Mouse (Mus musculus) liver, postnatal 0 days (tissue): Measurements from ENCODE around the gene Zfp580. TPM values are rescaled to one million over a fixed set of nuclear protein-coding genes. Genes with fewer than 3 reads are reported as not detected.
"Not testable (repeated sequence)": the region's sequence is repeated elsewhere in the genome, so short reads cannot be mapped to it uniquely, and the experiment has no call there.

Experiments used
- ATAC-seq: fragments of 200-750 bp; cut with Nextera tagmentation; 2 replicates; pipeline ENCODE4 v1.8.0; 2017; ENCODE audit warnings: mild to moderate bottlenecking, moderate library complexity
- DNase-seq: peaks from one replicate; pipeline ENCODE4 v3.0.0-alpha.2; 2016
- H3K27ac ChIP-seq: fragments of 300-500 bp; sonication (generic); 2 replicates; pipeline ENCODE4 v1.5.1; 2014; ENCODE audit warnings: antibody characterized with exemption, moderate library complexity, mild to moderate bottlenecking, low read depth
- H3K27me3 ChIP-seq: fragments of 300-500 bp; sonication (generic); 2 replicates; pipeline ENCODE4 v1.6.1; 2014; ENCODE audit warnings: low read length, control low read depth, mixed read lengths; ENCODE audit not compliant: insufficient read depth
- H3K36me3 ChIP-seq: fragments of 300-500 bp; sonication (generic); replicated peaks from 2 replicates; pipeline ENCODE4 v1.6.1; 2014; ENCODE audit warnings: mild to moderate bottlenecking, control low read depth, low read length, moderate library complexity, mixed read lengths; ENCODE audit not compliant: insufficient read depth
- H3K4me1 ChIP-seq: fragments of 300-500 bp; sonication (generic); 2 replicates; pipeline ENCODE4 v1.6.1; 2014; ENCODE audit warnings: antibody characterized with exemption, mild to moderate bottlenecking, control low read depth; ENCODE audit not compliant: insufficient read depth
- H3K4me2 ChIP-seq: fragments of 300-500 bp; sonication (generic); 2 replicates; pipeline ENCODE4 v1.6.1; 2014; ENCODE audit warnings: low read depth, mild to moderate bottlenecking, low read length, moderate library complexity, mixed read lengths
- H3K4me3 ChIP-seq: fragments of 300-500 bp; sonication (generic); 2 replicates; pipeline ENCODE4 v1.5.1; 2014; ENCODE audit warnings: low read depth, low read length
- H3K9ac ChIP-seq: fragments of 300-500 bp; sonication (generic); replicated peaks from 2 replicates; pipeline ENCODE4 v1.6.1; 2014; ENCODE audit warnings: mild to moderate bottlenecking, moderate library complexity
- H3K9me3 ChIP-seq: fragments of 300-500 bp; sonication (generic); 2 replicates; pipeline ENCODE4 v1.6.1; 2016; ENCODE audit warnings: mild to moderate bottlenecking, control low read depth, low read length, mixed read lengths
- CTCF ChIP-seq: sonication (generic); IDR thresholded peaks from 2 replicates; pipeline ENCODE4 v1.5.1; 2016; ENCODE audit warnings: antibody characterized with exemption, low read depth
- EP300 ChIP-seq: IDR thresholded peaks from 2 replicates; pipeline ENCODE4 v1.6.1; 2016; ENCODE audit warnings: antibody characterized with exemption, low read depth, mild to moderate bottlenecking
- WGBS: fragments of 180-500 bp; shearing (Covaris S2); extraction: QIAGEN DNeasy Blood & Tissue Kit; methylation state at CpG from one replicate; pipeline ENCODE4 v1.1.7; 2014; ENCODE audit not compliant: insufficient replicate concordance; 5-methylcytosine and 5-hydroxymethylcytosine counted together
- polyA plus RNA-seq: library from polyadenylated mRNA; unstranded; fragments of >200 nt; fragmentation: Nextera tagmentation; extraction: Ambion mirVana; gene quantifications from 2 replicates; pipeline ENCODE4 v1.2.1, GENCODE M21; 2015

Zfp580 gene
- polyA plus RNA-seq, result 3.2 and 4.4 TPM in 2 replicates

DNA sequence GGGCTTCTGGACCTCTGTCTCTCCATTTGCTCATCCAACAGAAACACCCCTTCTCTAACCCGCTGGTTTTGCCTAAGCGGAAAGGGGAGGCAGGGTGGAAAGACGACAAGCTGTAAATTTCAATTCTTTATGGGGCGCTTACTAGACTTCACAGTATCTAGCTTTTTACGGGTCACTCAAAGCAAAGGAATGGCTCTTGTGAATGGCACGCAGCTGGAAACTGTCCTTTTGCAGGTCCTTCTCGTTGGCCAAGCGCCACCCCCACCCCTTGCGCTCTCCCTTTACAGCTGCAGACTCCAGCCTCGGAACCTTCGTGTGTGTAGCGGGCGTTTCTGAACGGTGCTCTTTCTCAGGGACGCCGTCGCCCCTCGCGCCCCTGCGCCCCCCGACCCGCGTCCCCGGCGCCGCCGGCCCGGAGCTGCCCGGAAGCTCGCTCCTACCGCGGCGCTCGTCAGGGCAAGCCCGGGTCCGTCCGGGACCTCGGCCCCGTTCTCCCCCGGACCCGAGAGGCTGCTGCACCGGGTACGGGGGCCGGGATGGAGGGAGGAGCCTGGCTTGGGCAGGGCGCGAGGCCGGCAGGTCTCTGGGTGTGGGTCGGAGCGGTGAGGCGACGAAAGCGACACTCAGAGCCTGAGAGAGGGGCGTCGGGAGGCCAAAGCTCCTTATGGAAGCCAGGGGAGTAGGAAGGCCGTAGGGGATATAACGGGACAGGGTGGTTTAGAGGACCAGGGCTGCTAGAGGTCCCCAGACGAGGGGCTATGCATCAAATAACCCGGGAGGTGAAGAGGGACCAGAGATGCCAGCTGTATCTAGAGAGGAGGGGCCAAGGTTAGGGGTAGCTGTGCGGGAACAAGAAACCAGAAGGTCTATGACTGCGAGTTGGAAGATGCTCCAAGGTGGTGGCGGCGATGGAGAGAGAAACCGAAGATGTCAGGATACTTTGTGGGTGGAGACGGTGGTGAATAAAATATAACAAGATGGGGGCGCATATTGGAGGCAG lies at the start of gene Zfp580:
TSS of gene Zfp580 (plus strand) at position 346 of the 1,000 bp plus-strand sequence.
- peak; percentile 88 for ATAC-seq
- WGBS, result under 1% methylated on average over 65 of the region's 65 CpGs
- peak within 1 kb of the TSS; percentile 51; the same call in 1 of the 2 replicates for H3K27ac ChIP-seq

DNA sequence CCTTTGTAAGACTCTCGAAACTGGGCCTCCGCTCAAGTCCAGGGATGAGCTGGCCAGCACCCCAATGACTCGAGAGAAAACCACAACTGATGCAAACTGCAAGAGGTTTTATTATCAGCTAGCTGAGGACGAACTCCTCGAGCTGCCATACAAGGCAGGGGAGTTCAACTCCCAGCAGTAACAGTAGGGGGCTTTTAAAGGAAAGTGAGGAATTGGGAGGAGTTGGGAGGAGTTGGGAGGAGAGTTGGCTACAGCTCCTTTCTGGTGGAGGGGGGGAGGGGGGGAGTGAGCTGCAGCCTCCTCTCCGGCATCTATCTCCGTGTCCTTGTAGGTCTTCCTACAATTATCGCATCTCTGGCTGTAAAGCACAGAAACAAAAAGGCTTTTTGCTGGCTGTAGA lies 48.5 kb upstream of the Zfp580 start:
- H3K4me1 ChIP-seq, H3K4me2 ChIP-seq, H3K27me3 ChIP-seq, H3K9ac ChIP-seq, H3K4me3 ChIP-seq, ATAC-seq, H3K27ac ChIP-seq, DNase-seq, H3K9me3 ChIP-seq: not testable (repeated sequence)
- peaks cover 10% of the 10 kb centered on the region for H3K36me3 ChIP-seq
- 74% methylated on average over 8 of the region's 8 CpGs for WGBS

More for the DNA sequence above, at the start of gene Zfp580:
- DNase-seq, result peak; percentile 70
- Histone ChIP-seq H3K9me3 (no peaks in the 10 kb centered on the region), H3K4me2 (peak within 1 kb of the TSS; percentile 81), H3K4me1 (peaks cover 20% of the 10 kb centered on the region), H3K36me3 (no peaks in the 10 kb centered on the region), H3K9ac (peak within 1 kb of the TSS; percentile 77), H3K4me3 (peak within 1 kb of the TSS; percentile 68), H3K27me3 (peaks cover 61% of the 10 kb centered on the region)
- TF ChIP-seq EP300 (no peak), CTCF (no peak)

DNA sequence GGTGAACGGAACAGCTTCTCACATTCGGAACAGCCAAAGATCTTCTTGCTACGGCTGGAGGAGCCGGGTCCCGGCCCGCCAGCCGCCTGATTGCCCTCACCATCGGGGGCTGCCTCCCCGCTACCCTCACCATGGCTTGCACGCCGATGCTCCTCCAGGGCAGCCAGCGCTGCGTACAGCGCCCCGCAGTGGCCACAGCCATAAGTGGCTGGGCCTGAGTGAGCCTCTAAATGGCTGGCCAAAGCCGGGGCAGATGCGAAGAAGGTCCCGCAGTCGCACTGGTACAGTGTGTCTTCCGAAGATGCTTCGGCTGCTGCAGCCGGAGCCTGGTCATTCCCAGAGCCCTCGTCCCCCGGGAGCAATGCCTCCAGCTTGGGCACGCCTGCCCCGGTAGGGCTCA lies 43.1 kb upstream of the Zfp580 start:
- no peak overlapping the region for H3K4me3 ChIP-seq
- no peaks in the 10 kb centered on the region for H3K9me3 ChIP-seq
- DNase-seq (no peak), ATAC-seq (no peak)
- peaks cover 58% of the 10 kb centered on the region for H3K36me3 ChIP-seq
- TF ChIP-seq EP300 (no peak), CTCF (0 out of 2 replicates have a peak, but pooled peaks have one; percentile 9)
- peaks cover 5% of the 10 kb centered on the region for H3K4me1 ChIP-seq
- WGBS, result 93% methylated on average over 26 of the region's 26 CpGs
- no peak overlapping the region for H3K27ac ChIP-seq
- no peak overlapping the region for H3K4me2 ChIP-seq
- no peak overlapping the region for H3K9ac ChIP-seq
- H3K27me3 ChIP-seq, result no peaks in the 10 kb centered on the region

DNA sequence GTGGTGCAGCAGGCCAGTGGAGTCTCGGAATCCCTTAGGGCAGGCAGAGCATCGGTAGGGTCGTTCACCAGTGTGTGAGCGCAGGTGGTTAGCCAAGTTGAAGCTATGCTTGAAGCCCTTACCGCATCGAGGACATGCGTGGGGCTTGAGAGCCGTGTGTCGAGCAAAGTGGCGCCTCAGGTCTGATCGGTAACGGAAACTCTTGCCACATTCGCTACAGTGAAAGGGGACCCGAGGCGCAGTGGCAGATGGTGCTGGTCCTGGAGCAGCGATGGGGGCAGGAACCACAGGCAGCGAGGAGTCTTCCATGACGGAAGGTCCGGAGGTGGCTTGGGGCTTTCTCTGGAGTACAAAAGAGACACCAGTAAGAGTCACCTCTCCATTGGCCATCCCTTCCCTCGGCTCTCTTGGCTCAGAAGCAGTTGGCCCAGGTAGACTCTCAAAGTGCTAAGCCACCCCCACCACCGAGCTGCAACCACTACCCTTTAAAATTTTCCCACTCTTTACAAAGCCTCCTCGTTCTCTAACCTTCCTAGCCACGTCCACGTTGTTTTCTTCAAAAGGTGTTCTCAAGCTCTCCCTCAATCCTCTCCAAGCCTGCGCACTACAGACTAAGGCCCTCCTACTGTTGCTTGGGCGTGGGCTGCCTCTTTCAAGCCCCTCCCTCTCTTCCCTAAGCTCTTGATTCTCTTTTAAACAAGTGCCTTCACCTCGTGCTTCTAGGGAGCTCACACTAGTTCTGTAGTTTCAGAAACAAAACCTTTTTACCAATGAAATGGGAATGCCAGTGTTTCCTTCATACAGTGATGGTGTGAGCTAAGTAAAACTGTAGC lies 38.4 kb upstream of the Zfp580 start:
- Histone ChIP-seq H3K36me3 (peaks cover 51% of the 10 kb centered on the region), H3K27ac (peak overlapping the region; percentile 57; the same call in 1 of the 2 replicates), H3K4me2 (peak overlapping the region; percentile 94), H3K4me1 (peaks cover 14% of the 10 kb centered on the region), H3K27me3 (no peaks in the 10 kb centered on the region), H3K4me3 (0 out of 2 replicates have a peak overlapping the region, but pooled peaks have one; percentile 76), H3K9me3 (no peaks in the 10 kb centered on the region), H3K9ac (no peak overlapping the region)
- DNase-seq, result no peak
- TF ChIP-seq EP300 (no peak), CTCF (no peak)
- no peak for ATAC-seq
- WGBS, result 83% methylated on average over 27 of the region's 27 CpGs

DNA sequence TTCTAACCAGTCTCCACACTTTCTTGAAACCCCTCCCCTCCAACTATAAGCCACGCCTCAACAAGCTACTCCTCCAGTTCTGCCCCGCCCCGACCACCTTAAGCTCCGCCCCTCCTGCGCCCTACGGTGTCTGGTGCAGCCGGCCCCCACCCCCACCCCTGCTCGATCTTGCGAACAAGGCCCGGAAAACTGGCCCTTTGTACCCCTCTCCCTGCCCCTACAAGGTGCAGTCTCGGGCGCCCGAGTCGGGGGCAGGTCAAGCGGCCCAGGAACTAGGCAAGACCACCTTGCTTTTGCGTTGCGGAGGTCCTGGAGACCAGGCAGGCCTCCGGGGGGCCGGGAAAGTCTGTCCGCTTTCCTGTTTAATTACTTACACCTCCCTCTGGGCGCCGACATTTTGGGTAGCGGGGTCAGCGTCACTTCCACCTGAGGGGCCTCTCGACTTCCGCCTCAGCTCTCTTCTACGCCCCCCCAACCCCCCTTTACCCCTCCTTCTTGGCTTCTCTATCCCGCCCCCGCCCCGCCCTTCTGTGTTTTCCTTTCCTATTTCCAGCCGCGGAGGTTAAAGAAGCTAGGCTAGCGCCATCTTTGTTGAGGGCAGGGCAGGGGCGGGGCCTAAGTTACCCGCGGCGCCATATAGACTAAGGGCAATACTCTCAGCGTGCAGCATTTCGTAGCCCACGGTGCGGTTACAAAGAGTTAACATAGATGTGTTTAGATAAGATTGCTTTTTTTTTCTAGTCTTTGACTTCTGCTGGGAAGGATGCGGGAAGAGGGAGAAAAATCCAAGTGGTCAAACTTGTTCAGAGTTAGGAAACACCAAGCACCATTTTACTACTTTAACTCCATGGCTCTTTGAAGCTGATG lies 36.9 kb upstream of the Zfp580 start, which contains the start of the genes Zfp524 and Fiz1:
TSS of gene Zfp524 (plus strand) at position 165 of the 867 bp plus-strand sequence.
TSS of gene Fiz1 (minus strand) at position 447 of the 867 bp plus-strand sequence.
- H3K27me3 ChIP-seq, result no peaks in the 10 kb centered on the region
- H3K4me2 ChIP-seq, result peak within 1 kb of the TSS; percentile 94
- no peak for TF ChIP-seq CTCF
- no peak; the same call in none of the 2 replicates for TF ChIP-seq EP300
- ATAC-seq (peak; percentile 85), DNase-seq (peak; percentile 97)
- peak within 1 kb of the TSS; percentile 98 for H3K27ac ChIP-seq
- H3K4me1 ChIP-seq, result peaks cover 14% of the 10 kb centered on the region
- H3K9me3 ChIP-seq, result no peaks in the 10 kb centered on the region
- H3K4me3 ChIP-seq, result peak within 1 kb of the TSS; percentile 76
- WGBS, result under 1% methylated on average over 40 of the region's 42 CpGs
- peaks cover 35% of the 10 kb centered on the region for H3K36me3 ChIP-seq
- H3K9ac ChIP-seq, result peak within 1 kb of the TSS; percentile 85
